ENCODE assay signal across 1 mouse cellular context in the genomic region with DNA sequence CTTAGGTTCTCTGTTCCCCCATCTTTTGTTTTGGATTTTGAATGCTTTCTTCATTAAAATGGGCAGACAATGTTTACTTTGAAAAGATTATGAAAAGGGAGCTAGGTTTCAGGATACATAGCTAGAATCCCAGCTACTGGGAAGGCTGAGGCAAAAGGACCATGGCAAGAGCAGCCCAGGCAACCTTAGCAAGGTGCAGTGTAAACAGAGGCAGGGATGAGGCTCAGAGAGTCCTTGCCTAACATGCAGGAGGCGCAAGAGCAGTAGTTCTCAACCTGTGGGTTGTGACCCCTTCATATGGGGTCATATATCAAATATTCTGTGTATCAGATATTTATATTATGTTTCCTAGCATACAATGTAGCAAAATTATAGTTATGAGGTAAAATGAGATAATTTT.
TF ChIP-seq lines count a peak whose summit lies in the region.

No protein-coding gene starts in this region.

TF ChIP-seq in MEL, 35 proteins besides CTCF, POLR2A, EP300 and RAD21 (continued from another document):
- TF ChIP-seq ZMIZ1 (IDR thresholded peaks at IDR 0.05; ENCODE audit: low read depth, low read length) (no peak), ZC3H11A (IDR thresholded peaks at IDR 0.05; ENCODE audit: low read depth, low read length) (no peak), ETS1 (IDR thresholded peaks at IDR 0.05; ENCODE audit: low read depth, low read length) (no peak), POLR2AphosphoS5 (IDR thresholded peaks at IDR 0.05; ENCODE audit: borderline replicate concordance, low read depth, low read length) (no peak), MXI1 (IDR thresholded peaks at IDR 0.05; ENCODE audit: low read depth, low read length) (no peak), ELF1 (IDR thresholded peaks at IDR 0.05; ENCODE audit: low read depth, low read length) (no peak), MEF2A (IDR thresholded peaks at IDR 0.05; ENCODE audit: extremely low read depth, insufficient replicate concordance, low read depth, low read length, poor library complexity, severe bottlenecking) (no peak), BHLHE40 (IDR thresholded peaks at IDR 0.05; ENCODE audit: borderline replicate concordance, low read depth, low read length) (no peak), HCFC1 (IDR thresholded peaks at IDR 0.05; ENCODE audit: low read depth, low read length) (0 out of 2 replicates have a peak, but pooled peaks have one; percentile 3), CHD1 (IDR thresholded peaks at IDR 0.05; ENCODE audit: low read depth, low read length) (no peak), TCF12 (IDR thresholded peaks at IDR 0.05; ENCODE audit: low read depth, low read length) (no peak), GABPA (IDR thresholded peaks at IDR 0.05; ENCODE audit: low read depth, low read length) (no peak), MAZ (IDR thresholded peaks at IDR 0.05; ENCODE audit: low read depth, low read length) (no peak), ZKSCAN1 (IDR thresholded peaks at IDR 0.05; ENCODE audit: low read depth, low read length) (no peak), TAL1 (IDR thresholded peaks at IDR 0.05; ENCODE audit: low read length) (no peak), UBTF (IDR thresholded peaks at IDR 0.05; ENCODE audit: borderline replicate concordance, insufficient read depth, low read depth, low read length) (no peak), MAFK (IDR thresholded peaks at IDR 0.05; ENCODE audit: borderline replicate concordance, low read depth, low read length) (no peak), SIN3A (IDR thresholded peaks at IDR 0.05; ENCODE audit: low read length) (peak; percentile 16; the same call in 1 of the 2 replicates)
